Mouse (Mus musculus) heart, adult 18-20 months (tissue): ENCODE data around the gene Tlk1. TPM values are rescaled to one million over a fixed set of nuclear protein-coding genes. Genes with fewer than 3 reads are reported as not detected.

ENCODE experiments used
- DNase-seq, 2 experiments: peaks; one replicate each; pipeline ENCODE4 v3.0.0; 2021 to 2022; ENCODE audit warnings: mixed read lengths in 1 of 2
- total RNA-seq, 2 experiments: library from RNA; stranded (reverse); gene quantifications; 2 replicates each; pipeline ENCODE4 v1.2.3; 2021

The Tlk1 gene
- total RNA-seq, 2 experiments from 2014 or later = 27.0 to 33.3 TPM

GRCm38 (mm10) chr2:70690195-70690594 lies 135.3 kb downstream of the Tlk1 start:
- DNase-seq = no peak

DNA sequence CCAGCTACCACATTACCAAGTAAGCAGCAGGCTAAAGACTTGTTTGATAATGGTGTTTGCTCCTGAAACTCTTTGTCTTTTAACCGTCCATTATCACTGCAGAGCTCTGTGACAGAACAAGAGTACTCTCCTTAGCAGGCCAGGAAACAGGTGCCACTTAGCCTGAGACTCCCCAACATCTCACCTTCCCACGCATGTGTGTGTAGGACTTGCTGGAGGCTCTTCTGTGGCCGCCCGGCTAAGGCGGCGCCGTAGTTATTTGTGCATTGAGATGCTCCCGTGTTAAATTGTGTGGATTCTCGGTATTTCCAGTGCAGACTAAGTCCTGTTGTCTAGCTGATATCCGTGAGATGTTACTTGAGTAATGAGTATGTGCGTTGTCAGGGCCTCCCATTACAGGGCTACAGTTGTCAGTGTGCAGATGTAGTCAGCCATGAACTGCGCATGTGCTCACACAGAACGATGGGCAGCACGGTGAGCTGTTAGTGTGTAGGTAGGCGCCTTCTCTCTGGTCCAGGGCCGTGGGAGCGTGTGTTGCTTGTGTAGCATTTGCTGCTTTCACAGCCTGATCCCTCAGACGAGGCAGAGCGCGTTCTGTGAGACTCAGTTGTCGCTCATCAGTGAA lies 137.0 kb downstream of the Tlk1 start:
- DNase-seq = no peak

DNA sequence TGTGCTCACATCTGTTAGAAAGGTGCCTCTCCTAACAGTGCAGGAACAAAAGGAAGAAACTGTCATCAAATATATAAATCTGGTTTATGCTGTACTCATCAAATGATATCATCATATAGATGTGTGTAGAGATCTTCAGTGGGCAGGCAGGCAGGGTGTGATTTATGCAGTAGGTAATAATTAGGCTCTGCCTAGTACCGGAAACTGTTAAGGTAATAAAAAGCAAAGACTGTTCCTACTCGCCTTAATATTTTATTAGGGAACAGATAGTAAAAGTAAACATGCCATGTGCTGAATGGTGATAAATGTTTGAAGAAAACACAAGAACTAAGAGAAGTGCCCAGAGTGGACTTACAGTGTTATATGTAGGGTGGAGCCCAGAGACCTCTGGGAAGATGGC lies 143.2 kb downstream of the Tlk1 start:
- no peak for DNase-seq

DNA sequence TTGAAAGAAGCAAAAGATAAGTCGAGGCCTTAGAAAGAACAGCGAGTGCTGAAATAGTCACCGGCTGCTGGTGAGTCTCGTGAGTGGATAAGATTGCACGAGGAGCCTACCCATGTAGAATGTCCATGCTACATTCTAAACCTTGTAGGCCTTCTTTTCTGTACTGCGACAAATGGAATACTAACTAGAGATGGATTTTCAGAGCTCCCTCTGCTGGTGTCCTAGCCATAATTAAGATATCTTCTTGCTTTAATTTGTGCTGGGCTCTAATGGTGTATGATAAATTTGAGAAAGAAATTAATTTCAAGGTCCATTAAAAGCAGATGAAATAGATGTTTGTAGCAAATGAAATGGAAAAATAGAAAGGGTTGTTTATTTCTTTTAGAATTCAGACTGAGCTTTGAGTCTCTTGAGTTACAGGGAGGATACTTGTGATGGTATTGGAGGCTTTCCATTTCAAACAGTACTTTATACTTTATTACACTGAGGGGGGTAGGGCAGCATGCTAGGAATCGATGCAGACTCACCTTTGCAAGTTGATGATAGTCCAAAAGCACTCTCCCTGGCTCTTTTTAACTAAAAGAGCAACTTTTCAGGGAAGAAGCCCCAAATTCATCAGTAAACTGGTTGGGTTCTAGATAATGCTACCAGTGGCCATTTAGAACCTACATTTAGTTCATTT lies 151.9 kb downstream of the Tlk1 start:
- peak in 1 of 2 experiments; percentile 26 for DNase-seq

DNA sequence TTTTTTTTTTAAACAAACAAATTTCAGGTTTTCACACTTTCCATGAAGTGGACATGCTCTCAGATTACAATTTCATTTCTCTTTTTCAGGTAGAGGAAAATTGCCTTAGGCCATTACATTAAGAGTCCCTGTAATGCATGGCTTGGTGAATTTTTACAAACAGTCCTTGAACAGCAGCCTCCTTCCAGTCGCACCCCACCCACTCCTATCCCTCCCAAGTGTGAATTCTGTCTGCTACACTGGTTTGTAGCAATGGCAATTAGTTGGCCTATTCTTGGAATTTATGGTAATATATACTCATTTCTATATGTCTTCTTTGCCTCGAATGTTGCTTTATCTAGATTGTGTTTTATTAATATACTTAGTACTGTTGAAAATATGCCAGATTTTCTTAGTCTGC lies 153.1 kb downstream of the Tlk1 start:
- no peak for DNase-seq

GRCm38 (mm10) chr2:70669896-70670295 lies 155.6 kb downstream of the Tlk1 start:
- no peak for DNase-seq

- DNase-seq = no peak
Measured at GRCm38 (mm10) chr2:70669241-70669640, 156.3 kb downstream of the Tlk1 start.

DNA sequence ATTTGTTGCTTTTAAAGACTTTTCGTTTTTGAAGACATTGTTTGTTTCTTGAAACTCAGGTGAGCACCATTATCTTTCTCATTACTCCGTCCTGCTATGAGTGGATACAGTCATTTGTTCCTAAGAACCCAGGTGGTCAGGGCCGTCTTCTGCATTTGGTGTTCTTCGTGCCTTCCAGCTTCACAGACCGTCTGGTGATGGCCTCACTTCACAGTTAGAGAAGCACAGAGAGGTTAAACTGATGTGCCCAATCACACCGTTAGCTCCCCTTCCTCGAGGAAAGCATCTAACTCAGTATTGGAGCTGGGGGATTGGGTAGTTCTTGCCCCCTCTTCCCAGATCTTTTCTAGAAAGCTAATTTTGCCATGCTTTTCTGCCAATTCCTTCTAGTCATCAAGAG lies 158.5 kb downstream of the Tlk1 start:
- no peak for DNase-seq

GRCm38 (mm10) chr2:70663764-70664163 lies 161.8 kb downstream of the Tlk1 start:
- DNase-seq = no peak

Other genes with a start within 250 kb of the Tlk1 start
- 10 to 100 TPM; 58.0 to 61.3 TPM for gene Gorasp2, start 164.2 kb downstream of the Tlk1 start, total RNA-seq
- gene Gm26558, start 163.6 kb downstream of the Tlk1 start, total RNA-seq = not detected
- gene Dcaf17, start 229.6 kb upstream of the Tlk1 start, total RNA-seq = 1 to 10 TPM; 4.2 to 4.5 TPM
- gene Mettl8, start 229.9 kb upstream of the Tlk1 start, total RNA-seq = 1 to 10 TPM; 4.7 to 6.1 TPM